Mouse (Mus musculus) kidney, embryonic 16.5 days (tissue): ENCODE results near the gene Gpatch11. TPM values are rescaled to one million over a fixed set of nuclear protein-coding genes. Genes with fewer than 3 reads are reported as not detected.
A peak's percentile ranks its signal among the peaks of the same experiment; 100 is the strongest.

ENCODE experiments used
- ATAC-seq: fragments of 200-750 bp; cut with Nextera tagmentation; 2 replicates; pipeline ENCODE4 v1.8.0; 2017; ENCODE audit warnings: moderate TSS enrichment; ENCODE audit not compliant: low FRiP score, low TSS enrichment
- H3K27ac ChIP-seq: fragments of 300-500 bp; sonication (generic); 2 replicates; pipeline ENCODE4 v1.5.1; 2014; ENCODE audit warnings: low read length
- H3K27me3 ChIP-seq: fragments of 300-500 bp; sonication (generic); 2 replicates; pipeline ENCODE4 v1.6.1; 2014; ENCODE audit warnings: low read length, control low read depth, mixed read lengths; ENCODE audit not compliant: insufficient read depth
- H3K36me3 ChIP-seq: fragments of 300-500 bp; sonication (generic); 2 replicates; pipeline ENCODE4 v1.6.1; 2014; ENCODE audit warnings: low read length, control low read depth, mixed read lengths; ENCODE audit not compliant: insufficient read depth
- H3K4me1 ChIP-seq: fragments of 300-500 bp; sonication (generic); 2 replicates; pipeline ENCODE4 v1.6.1; 2014; ENCODE audit warnings: low read length, control low read depth, mixed read lengths; ENCODE audit not compliant: insufficient read depth
- H3K4me2 ChIP-seq: fragments of 300-500 bp; sonication (generic); replicated peaks from 2 replicates; pipeline ENCODE4 v1.6.1; 2014; ENCODE audit warnings: low read depth, low read length
- H3K4me3 ChIP-seq: fragments of 300-500 bp; sonication (generic); 2 replicates; pipeline ENCODE4 v1.5.1; 2014; ENCODE audit warnings: mild to moderate bottlenecking, low read length
- H3K9ac ChIP-seq: fragments of 300-500 bp; sonication (generic); replicated peaks from 2 replicates; pipeline ENCODE4 v1.6.1; 2014; ENCODE audit warnings: low read length
- H3K9me3 ChIP-seq: fragments of 300-500 bp; sonication (generic); 2 replicates; pipeline ENCODE4 v1.6.1; 2016; ENCODE audit warnings: low read length, control low read depth
- WGBS: fragments of 180-500 bp; shearing (Covaris S2); extraction: QIAGEN DNeasy Blood & Tissue Kit; methylation state at CpG from one replicate; pipeline ENCODE4 v1.1.7; 2014; 5-methylcytosine and 5-hydroxymethylcytosine counted together
- polyA plus RNA-seq: library from polyadenylated mRNA; unstranded; fragments of >200 nt; fragmentation: Nextera tagmentation; extraction: Ambion mirVana; gene quantifications from 2 replicates; pipeline ENCODE4 v1.2.1, GENCODE M21; 2015

Gpatch11 gene
- polyA plus RNA-seq, 1 experiment from 2014 or later: 40.5 TPM

- Histone ChIP-seq H3K4me2 (no peak overlapping the region), H3K9ac (no peak overlapping the region), H3K4me1 (no peaks in the 10 kb centered on the region), H3K36me3 (peaks cover 30% of the 10 kb centered on the region; the same call in 1 of the 2 replicates), H3K27me3 (no peaks in the 10 kb centered on the region), H3K4me3 (no peak overlapping the region), H3K9me3 (no peaks in the 10 kb centered on the region), H3K27ac (no peak overlapping the region)
- 80% methylated on average over 13 of the region's 13 CpGs for WGBS
- ATAC-seq: no peak
Measured at GRCm38 (mm10) chr17:78824346-78824745, 11.0 kb upstream of the Gpatch11 start.

- Histone ChIP-seq H3K36me3 (peaks cover 15% of the 10 kb centered on the region), H3K4me2 (peak overlapping the region; percentile 88), H3K27ac (peak overlapping the region; percentile 89), H3K9ac (peak overlapping the region; percentile 74), H3K27me3 (no peaks in the 10 kb centered on the region), H3K4me1 (peaks cover 8% of the 10 kb centered on the region; the same call in 1 of the 2 replicates), H3K4me3 (peak overlapping the region; percentile 92), H3K9me3 (no peaks in the 10 kb centered on the region)
- ATAC-seq: no peak
- WGBS: 25% methylated on average over 2 of the region's 2 CpGs
Measured at GRCm38 (mm10) chr17:78836056-78836455, 689 bp downstream of the Gpatch11 start.

GRCm38 (mm10) chr17:78842271-78842928 lies 7.0 kb downstream of the Gpatch11 start:
- ATAC-seq: 0 out of 2 replicates have a peak, but pooled peaks have one; percentile 46

GRCm38 (mm10) chr17:78856243-78856642 lies 20.9 kb downstream of the Gpatch11 start:
- H3K27me3 ChIP-seq: no peaks in the 10 kb centered on the region
- H3K4me1 ChIP-seq: no peaks in the 10 kb centered on the region
- peaks cover 38% of the 10 kb centered on the region for H3K36me3 ChIP-seq
- no peak overlapping the region for H3K4me3 ChIP-seq
- 92% methylated on average over 10 of the region's 10 CpGs for WGBS
- no peaks in the 10 kb centered on the region for H3K9me3 ChIP-seq
- H3K9ac ChIP-seq: no peak overlapping the region
- no peak overlapping the region for H3K4me2 ChIP-seq
- no peak overlapping the region for H3K27ac ChIP-seq
- ATAC-seq: no peak

More at GRCm38 (mm10) chr17:78842271-78842928, 7.0 kb downstream of the Gpatch11 start:
- Histone ChIP-seq H3K27me3 (no peaks in the 10 kb centered on the region), H3K9me3 (no peaks in the 10 kb centered on the region), H3K4me2 (no peak overlapping the region), H3K9ac (no peak overlapping the region), H3K4me3 (no peak overlapping the region), H3K27ac (no peak overlapping the region), H3K36me3 (peaks cover 54% of the 10 kb centered on the region), H3K4me1 (no peaks in the 10 kb centered on the region)
- 88% methylated on average over 7 of the region's 7 CpGs for WGBS

GRCm38 (mm10) chr17:78873886-78874285 lies 38.5 kb downstream of the Gpatch11 start:
- ATAC-seq: no peak
- Histone ChIP-seq H3K27me3 (no peaks in the 10 kb centered on the region), H3K4me2 (no peak overlapping the region), H3K9ac (no peak overlapping the region), H3K36me3 (peaks cover 27% of the 10 kb centered on the region), H3K27ac (no peak overlapping the region), H3K4me3 (no peak overlapping the region), H3K9me3 (no peaks in the 10 kb centered on the region), H3K4me1 (no peaks in the 10 kb centered on the region)
- 94% methylated on average over 6 of the region's 6 CpGs for WGBS

- ATAC-seq: peak; percentile 67
- peak overlapping the region; percentile 66 for H3K4me3 ChIP-seq
- peaks cover 3% of the 10 kb centered on the region; the same call in 1 of the 2 replicates for H3K9me3 ChIP-seq
- 19% methylated on average over 3 of the region's 7 CpGs for WGBS
- no peaks in the 10 kb centered on the region for H3K27me3 ChIP-seq
- H3K9ac ChIP-seq: peak overlapping the region; percentile 75
- peaks cover 8% of the 10 kb centered on the region for H3K36me3 ChIP-seq
- H3K4me1 ChIP-seq: peaks cover 10% of the 10 kb centered on the region; the same call in 1 of the 2 replicates
- H3K27ac ChIP-seq: peak overlapping the region; percentile 81
- H3K4me2 ChIP-seq: peak overlapping the region; percentile 54
Measured at GRCm38 (mm10) chr17:78881878-78882304, 46.5 kb downstream of the Gpatch11 start.

- under 1% methylated on average over 27 of the region's 28 CpGs for WGBS
- H3K36me3 ChIP-seq: peaks cover 8% of the 10 kb centered on the region
- H3K4me1 ChIP-seq: peaks cover 10% of the 10 kb centered on the region; the same call in 1 of the 2 replicates
- peak within 1 kb of the TSS; percentile 81 for H3K27ac ChIP-seq
- peak; percentile 99 for ATAC-seq
- peak within 1 kb of the TSS; percentile 66 for H3K4me3 ChIP-seq
- no peaks in the 10 kb centered on the region for H3K27me3 ChIP-seq
- peak within 1 kb of the TSS; percentile 54 for H3K4me2 ChIP-seq
- H3K9me3 ChIP-seq: peaks cover 3% of the 10 kb centered on the region; the same call in 1 of the 2 replicates
- peak within 1 kb of the TSS; percentile 75 for H3K9ac ChIP-seq
Measured at GRCm38 (mm10) chr17:78882401-78883112, 47.2 kb downstream of the Gpatch11 start, which contains the start of gene Eif2ak2. Gene Eif2ak2, minus strand, starts transcription at chr17:78882573.

- Histone ChIP-seq H3K27ac (no peak overlapping the region; the same call in 1 of the 2 replicates), H3K9me3 (peaks cover 3% of the 10 kb centered on the region; the same call in 1 of the 2 replicates), H3K27me3 (no peaks in the 10 kb centered on the region), H3K9ac (no peak overlapping the region), H3K4me1 (peaks cover 10% of the 10 kb centered on the region; the same call in 1 of the 2 replicates), H3K4me3 (no peak overlapping the region), H3K36me3 (peaks cover under 1% of the 10 kb centered on the region; the same call in 1 of the 2 replicates), H3K4me2 (no peak overlapping the region)
- ATAC-seq: no peak
- 87% methylated on average over 4 of the region's 4 CpGs for WGBS
Measured at GRCm38 (mm10) chr17:78883291-78883690, 47.9 kb downstream of the Gpatch11 start.

- no peak for ATAC-seq
- Histone ChIP-seq H3K36me3 (no peaks in the 10 kb centered on the region), H3K4me2 (no peak overlapping the region), H3K9me3 (peaks cover 3% of the 10 kb centered on the region; the same call in 1 of the 2 replicates), H3K4me3 (no peak overlapping the region), H3K4me1 (peaks cover 10% of the 10 kb centered on the region; the same call in 1 of the 2 replicates), H3K27me3 (no peaks in the 10 kb centered on the region), H3K9ac (no peak overlapping the region), H3K27ac (no peak overlapping the region)
- WGBS: 80% methylated on average over 5 of the region's 5 CpGs
Measured at GRCm38 (mm10) chr17:78885286-78886065, 50.1 kb downstream of the Gpatch11 start.
